Mouse (Mus musculus) ES-Bruce4 (cell line): Measurements from ENCODE around the gene Gata5. TPM values are rescaled to one million over a fixed set of nuclear protein-coding genes. Genes with fewer than 3 reads are reported as not detected.

ENCODE experiments used
- H3K27ac ChIP-seq: 2 replicates; pipeline ENCODE4 v1.5.1; 2012; ENCODE audit warnings: low read length, inconsistent platforms; ENCODE audit not compliant: insufficient read depth
- H3K27me3 ChIP-seq: 2 replicates; pipeline ENCODE4 v1.6.1; 2012; ENCODE audit warnings: mild to moderate bottlenecking, low read length, inconsistent platforms; ENCODE audit not compliant: control insufficient read depth, poor library complexity, insufficient read depth, severe bottlenecking
- H3K36me3 ChIP-seq: 2 replicates; pipeline ENCODE4 v1.6.1; 2012; ENCODE audit warnings: inconsistent platforms, mild to moderate bottlenecking, low read length, moderate library complexity; ENCODE audit not compliant: control insufficient read depth, poor library complexity, insufficient read depth, severe bottlenecking
- H3K4me1 ChIP-seq: one replicate; pipeline ENCODE4 v1.8.1; 2011; ENCODE audit warnings: low read length; ENCODE audit not compliant: control insufficient read depth, insufficient read depth
- H3K4me3 ChIP-seq: 2 replicates; pipeline ENCODE4 v1.5.1; 2011; ENCODE audit warnings: low read depth, mild to moderate bottlenecking, low read length
- H3K9ac ChIP-seq: 2 replicates; pipeline ENCODE4 v1.6.1; 2012; ENCODE audit warnings: low read depth, mild to moderate bottlenecking, inconsistent platforms; ENCODE audit not compliant: poor library complexity, severe bottlenecking
- H3K9me3 ChIP-seq: replicated peaks from 2 replicates; pipeline ENCODE4 v1.6.1; 2012; ENCODE audit warnings: mild to moderate bottlenecking, low read length, inconsistent platforms; ENCODE audit not compliant: control insufficient read depth, poor library complexity, insufficient read depth, severe bottlenecking
- CTCF ChIP-seq: IDR thresholded peaks from one replicate; pipeline ENCODE4 v1.8.1; 2011; ENCODE audit warnings: low read depth, low read length
- EP300 ChIP-seq: IDR thresholded peaks from 2 replicates; pipeline ENCODE4 v1.6.1; 2011; ENCODE audit warnings: low read depth, low read length; ENCODE audit not compliant: insufficient read depth
- POLR2A ChIP-seq: IDR thresholded peaks from one replicate; pipeline ENCODE4 v1.8.1; 2011; ENCODE audit warnings: low read length; ENCODE audit not compliant: insufficient read depth
- polyA plus RNA-seq: library from polyadenylated mRNA; stranded (reverse); fragments of >200 nt; gene quantifications from 2 replicates; pipeline ENCODE4 v1.2.4, GENCODE M21; 2011; ENCODE audit warnings: low read depth; ENCODE audit not compliant: missing spikeins, insufficient read depth, insufficient read length

The Gata5 gene
- polyA plus RNA-seq, 1 experiment = not detected

GRCm38 (mm10) chr2:180306009-180306408 lies 28.5 kb downstream of the Gata5 start:
- H3K4me3 ChIP-seq = no peak overlapping the region
- TF ChIP-seq CTCF (no peak), POLR2A (no peak), EP300 (no peak)
- H3K27ac ChIP-seq = no peak overlapping the region

DNA sequence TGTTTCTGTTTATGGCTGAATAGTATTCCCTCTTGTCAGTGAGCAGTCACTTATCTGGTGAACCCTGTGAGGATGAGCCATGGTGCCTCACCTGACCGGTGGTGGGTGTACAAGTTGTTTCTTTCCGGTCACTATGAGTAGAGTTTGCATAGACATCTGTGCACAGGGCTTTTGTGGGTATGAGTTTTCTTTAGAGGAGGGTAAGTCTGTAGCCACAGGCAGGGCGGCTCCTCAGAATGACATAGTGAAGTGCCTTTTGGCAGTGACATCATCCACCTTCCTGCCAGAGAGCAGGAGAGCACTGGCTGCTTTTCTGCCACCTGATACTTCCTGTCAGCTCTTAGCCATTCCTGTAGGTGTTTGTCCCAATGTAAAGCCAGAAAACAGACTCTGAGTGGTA lies 29.0 kb downstream of the Gata5 start:
- H3K9ac ChIP-seq = no peak overlapping the region
- H3K4me1 ChIP-seq = no peaks in the 10 kb centered on the region
- no peaks in the 10 kb centered on the region for H3K27me3 ChIP-seq
- H3K9me3 ChIP-seq = no peaks in the 10 kb centered on the region
- H3K27ac ChIP-seq = no peak overlapping the region
- no peaks in the 10 kb centered on the region for H3K36me3 ChIP-seq
- no peak overlapping the region for H3K4me3 ChIP-seq
- TF ChIP-seq POLR2A = no peak
- TF ChIP-seq CTCF = no peak
- no peak for TF ChIP-seq EP300

More at GRCm38 (mm10) chr2:180306009-180306408, 28.5 kb downstream of the Gata5 start:
- Histone ChIP-seq H3K36me3 (no peaks in the 10 kb centered on the region), H3K9me3 (no peaks in the 10 kb centered on the region), H3K27me3 (no peaks in the 10 kb centered on the region), H3K9ac (no peak overlapping the region), H3K4me1 (no peaks in the 10 kb centered on the region)

GRCm38 (mm10) chr2:180304554-180304953 lies 29.9 kb downstream of the Gata5 start:
- H3K9ac ChIP-seq = no peak overlapping the region
- H3K4me3 ChIP-seq = no peak overlapping the region
- H3K36me3 ChIP-seq = no peaks in the 10 kb centered on the region
- H3K9me3 ChIP-seq = no peaks in the 10 kb centered on the region
- TF ChIP-seq EP300 (no peak), CTCF (no peak), POLR2A (no peak)
- no peaks in the 10 kb centered on the region for H3K27me3 ChIP-seq
- H3K4me1 ChIP-seq = no peaks in the 10 kb centered on the region
- H3K27ac ChIP-seq = no peak overlapping the region

DNA sequence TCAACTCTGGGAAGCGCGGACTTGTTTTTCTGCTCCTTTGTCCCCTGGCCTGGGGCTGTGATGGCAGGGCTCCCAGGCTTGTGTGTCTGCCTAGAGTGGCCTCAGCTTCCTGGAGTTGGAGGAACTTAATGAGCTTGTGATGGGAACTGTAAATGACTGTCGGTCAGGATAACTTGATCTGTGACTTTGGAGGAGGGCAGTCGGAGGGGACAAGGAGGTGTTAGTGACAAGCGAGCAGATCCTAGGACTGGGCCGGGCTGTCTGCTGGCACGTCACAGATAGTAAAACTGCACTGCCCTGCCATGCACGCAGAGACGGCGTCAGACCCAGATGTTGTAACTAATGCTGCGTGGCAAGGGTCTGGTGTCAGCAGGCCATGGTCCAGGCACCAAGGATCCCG lies 31.0 kb downstream of the Gata5 start:
- Histone ChIP-seq H3K27ac (no peak overlapping the region), H3K9me3 (no peaks in the 10 kb centered on the region), H3K9ac (no peak overlapping the region), H3K4me1 (no peaks in the 10 kb centered on the region), H3K27me3 (no peaks in the 10 kb centered on the region), H3K36me3 (no peaks in the 10 kb centered on the region), H3K4me3 (no peak overlapping the region)
- TF ChIP-seq POLR2A (no peak), CTCF (no peak), EP300 (no peak)

GRCm38 (mm10) chr2:180302201-180302600 lies 32.3 kb downstream of the Gata5 start:
- Histone ChIP-seq H3K4me3 (no peak overlapping the region), H3K9ac (no peak overlapping the region), H3K9me3 (no peaks in the 10 kb centered on the region), H3K4me1 (no peaks in the 10 kb centered on the region), H3K36me3 (no peaks in the 10 kb centered on the region), H3K27ac (no peak overlapping the region), H3K27me3 (no peaks in the 10 kb centered on the region)
- TF ChIP-seq EP300 (no peak), POLR2A (no peak)

DNA sequence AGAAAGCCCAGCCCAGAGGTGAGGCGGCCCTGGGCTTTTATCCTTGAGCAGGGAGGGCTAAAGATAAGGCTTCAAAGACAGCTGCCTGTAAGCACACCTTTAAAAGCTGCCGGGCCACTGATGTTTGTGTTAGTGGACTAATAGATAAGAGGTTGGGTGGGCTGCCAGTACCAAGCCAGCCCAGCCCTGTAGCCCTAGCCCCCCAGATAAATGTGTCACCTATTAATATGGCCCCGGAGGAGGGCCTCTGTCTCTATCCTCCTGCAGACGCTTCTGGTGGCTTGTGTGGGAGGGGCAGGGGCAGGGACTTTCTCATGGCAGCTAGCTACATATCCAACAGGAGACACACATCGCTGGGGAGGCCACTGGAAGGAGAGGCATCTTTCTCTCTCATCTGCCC lies 33.7 kb downstream of the Gata5 start:
- Histone ChIP-seq H3K4me3 (no peak overlapping the region), H3K27me3 (no peaks in the 10 kb centered on the region), H3K4me1 (no peaks in the 10 kb centered on the region), H3K9me3 (no peaks in the 10 kb centered on the region), H3K27ac (no peak overlapping the region), H3K36me3 (no peaks in the 10 kb centered on the region), H3K9ac (no peak overlapping the region)
- no peak for TF ChIP-seq EP300
- no peak for TF ChIP-seq POLR2A
- no peak for TF ChIP-seq CTCF
